Mouse (Mus musculus): ENCODE results near the gene Samd13.

DNA sequence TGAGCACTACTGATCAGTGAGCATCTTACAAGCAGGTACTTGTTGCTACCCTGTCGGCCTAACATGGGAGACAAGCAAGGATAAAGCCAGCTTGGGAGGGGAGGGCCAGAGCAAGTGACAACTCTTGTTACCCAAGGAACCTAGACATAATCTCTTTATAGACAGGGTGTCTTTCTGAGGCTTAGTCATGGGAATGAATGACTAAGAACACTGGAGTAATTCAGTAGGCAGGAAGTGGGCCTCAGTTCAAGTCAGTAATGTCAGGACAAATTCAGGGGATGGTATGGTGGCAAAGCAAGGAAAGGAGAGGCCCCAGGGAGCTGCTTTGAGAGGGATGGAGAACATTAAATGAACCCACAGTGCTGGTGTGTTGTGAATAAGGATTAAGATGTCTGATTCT, 23.7 kb upstream of the Samd13 start:
- TF ChIP-seq POLR2A (IDR thresholded peaks at IDR 0.05; ENCODE audit: low read depth, low read length) (no peak), CTCF (IDR thresholded peaks at IDR 0.05; ENCODE audit: extremely low read depth, insufficient read length, insufficient replicate concordance, low read depth, low read length) (no peak)

Measured in small intestine, adult 2 months (tissue).